In genomic region chr2:104572066-104572465, GRCm38 (mm10) we compare ENCODE assay signal across 20 mouse cellular contexts.
"Had no signal": no experiment of that assay in that cellular context is flagged by ENCODE, and none has a peak within 500 bp of the region (broad histone marks: within the 10 kb centered on the region; RNA-seq: fewer than 3 reads in every experiment).

No protein-coding gene starts in this region.

- H3K27me3 ChIP-seq: liver, embryonic 13.5 days; liver, embryonic 15.5 days; lung, embryonic 15.5 days; neural tube, embryonic 12.5 days; stomach, embryonic 15.5 days had no signal

- H3K9me3 ChIP-seq: liver, embryonic 13.5 days; liver, embryonic 15.5 days; lung, embryonic 15.5 days; neural tube, embryonic 12.5 days; stomach, embryonic 15.5 days had no signal

- H3K4me1 ChIP-seq: liver, embryonic 13.5 days; liver, embryonic 15.5 days; lung, embryonic 15.5 days; neural tube, embryonic 12.5 days; stomach, embryonic 15.5 days had no signal

- H3K9ac ChIP-seq: liver, embryonic 13.5 days; liver, embryonic 15.5 days; liver, postnatal 0 days; lung, embryonic 15.5 days; neural tube, embryonic 12.5 days; stomach, embryonic 15.5 days had no signal

- H3K36me3 ChIP-seq: liver, embryonic 13.5 days; liver, embryonic 15.5 days; lung, embryonic 15.5 days; neural tube, embryonic 12.5 days; stomach, embryonic 15.5 days had no signal

- DNase-seq: liver, embryonic 13.5 days; liver, postnatal 0 days; lung, adult 2 months; lung, postnatal 14 days; lung, postnatal 36 days; spleen, adult 18-20 months; thymus, adult 2 months; thymus, postnatal 25 days; thymus, postnatal 4 days had no signal

- H3K4me2 ChIP-seq: liver, embryonic 11.5 days; liver, embryonic 13.5 days; liver, embryonic 15.5 days; lung, embryonic 15.5 days; midbrain, embryonic 11.5 days; stomach, embryonic 15.5 days had no signal

- ATAC-seq: liver, postnatal 0 days; lung, postnatal 0 days; midbrain, embryonic 16.5 days had no signal

- H3K4me3 ChIP-seq: liver, embryonic 13.5 days; liver, embryonic 15.5 days; lung, embryonic 15.5 days; megakaryocyte, embryonic 14.5 days; neural tube, embryonic 12.5 days; stomach, embryonic 15.5 days had no signal

- H3K27ac ChIP-seq: liver, embryonic 13.5 days; liver, embryonic 15.5 days; lung, embryonic 15.5 days; macrophage; neural tube, embryonic 12.5 days; stomach, embryonic 15.5 days; stomach, postnatal 0 days had no signal
